Mouse (Mus musculus): ENCODE measurements around the gene Cenpf. TPM values are rescaled to one million over a fixed set of nuclear protein-coding genes. Genes with fewer than 3 reads are reported as not detected.

Cenpf gene
- polyA plus RNA-seq, 1 experiment from 2014 or later = 63.9 TPM

GRCm38 (mm10) chr1:189608640-189609039 is 79.2 kb downstream of the Cenpf start:
- H3K27ac ChIP-seq (replicated peaks in 1 of 2; ENCODE audit: control insufficient read depth in 1 of 2, insufficient read depth in 1 of 2, low read depth in 2 of 2, low read length in 2 of 2) = no peak overlapping the region
- no peak overlapping the region for H3K4me2 ChIP-seq (ENCODE audit: low read length)
- H3K27me3 ChIP-seq (ENCODE audit: control insufficient read depth, insufficient read depth, low read length) = no peaks in the 10 kb centered on the region
- 12% methylated on average over 5 of the region's 5 CpGs for WGBS
- no peaks in the 10 kb centered on the region for H3K4me1 ChIP-seq (ENCODE audit: control insufficient read depth in 2 of 2, insufficient read depth in 2 of 2, low read length in 2 of 2)
- ATAC-seq (ENCODE audit: insufficient number of reproducible peaks, insufficient read depth, low FRiP score, low read depth) = no peak
- H3K36me3 ChIP-seq (ENCODE audit: control insufficient read depth, insufficient read depth, low read length) = no peaks in the 10 kb centered on the region
- H3K4me3 ChIP-seq (ENCODE audit: control insufficient read depth in 1 of 2, insufficient read depth in 1 of 2, low read depth in 1 of 2, low read length in 2 of 2) = no peak overlapping the region
- H3K9me3 ChIP-seq (ENCODE audit: control insufficient read depth, low read length) = no peaks in the 10 kb centered on the region
- H3K9ac ChIP-seq (ENCODE audit: low read length) = no peak overlapping the region

DNA sequence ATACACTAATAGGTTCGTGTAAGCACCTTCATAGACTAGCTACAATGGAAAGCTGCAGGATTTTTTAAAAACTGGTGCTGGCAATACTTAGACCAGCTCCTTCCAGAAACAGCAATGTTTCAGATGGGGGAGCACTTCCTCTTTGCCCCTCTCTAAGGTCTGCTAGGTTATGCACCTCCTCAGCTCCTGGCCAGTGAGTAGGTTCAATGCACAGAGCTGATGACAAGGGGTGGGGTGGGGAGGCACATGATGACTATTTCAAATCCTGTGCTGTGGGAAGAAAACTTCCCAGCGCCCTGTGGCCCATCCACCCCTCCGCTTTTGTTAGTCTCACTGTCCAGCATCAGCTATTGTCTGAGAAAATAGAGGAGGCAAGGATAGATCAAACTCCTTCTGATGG is 79.8 kb downstream of the Cenpf start:
- Histone ChIP-seq H3K4me3 (ENCODE audit: control insufficient read depth in 1 of 2, insufficient read depth in 1 of 2, low read depth in 1 of 2, low read length in 2 of 2) (no peak overlapping the region), H3K9ac (ENCODE audit: low read length) (no peak overlapping the region), H3K9me3 (ENCODE audit: control insufficient read depth, low read length) (no peaks in the 10 kb centered on the region), H3K4me1 (ENCODE audit: control insufficient read depth in 2 of 2, insufficient read depth in 2 of 2, low read length in 2 of 2) (no peaks in the 10 kb centered on the region), H3K27ac (replicated peaks in 1 of 2; ENCODE audit: control insufficient read depth in 1 of 2, insufficient read depth in 1 of 2, low read depth in 2 of 2, low read length in 2 of 2) (no peak overlapping the region), H3K36me3 (ENCODE audit: control insufficient read depth, insufficient read depth, low read length) (no peaks in the 10 kb centered on the region), H3K4me2 (ENCODE audit: low read length) (no peak overlapping the region), H3K27me3 (ENCODE audit: control insufficient read depth, insufficient read depth, low read length) (no peaks in the 10 kb centered on the region)
- ATAC-seq (ENCODE audit: insufficient number of reproducible peaks, insufficient read depth, low FRiP score, low read depth) = no peak
- 81% methylated on average over 3 of the region's 3 CpGs for WGBS

GRCm38 (mm10) chr1:189605598-189606126 is 82.2 kb downstream of the Cenpf start:
- no peaks in the 10 kb centered on the region for H3K9me3 ChIP-seq (ENCODE audit: control insufficient read depth, low read length)
- H3K4me2 ChIP-seq (ENCODE audit: low read length) = no peak overlapping the region
- H3K36me3 ChIP-seq (ENCODE audit: control insufficient read depth, insufficient read depth, low read length) = no peaks in the 10 kb centered on the region
- 87% methylated on average over 8 of the region's 8 CpGs for WGBS
- H3K27me3 ChIP-seq (ENCODE audit: control insufficient read depth, insufficient read depth, low read length) = no peaks in the 10 kb centered on the region
- H3K4me3 ChIP-seq (ENCODE audit: control insufficient read depth in 1 of 2, insufficient read depth in 1 of 2, low read depth in 1 of 2, low read length in 2 of 2) = no peak overlapping the region
- no peak overlapping the region for H3K27ac ChIP-seq (replicated peaks in 1 of 2; ENCODE audit: control insufficient read depth in 1 of 2, insufficient read depth in 1 of 2, low read depth in 2 of 2, low read length in 2 of 2)
- no peaks in the 10 kb centered on the region for H3K4me1 ChIP-seq (ENCODE audit: control insufficient read depth in 2 of 2, insufficient read depth in 2 of 2, low read length in 2 of 2)
- ATAC-seq (ENCODE audit: insufficient number of reproducible peaks, insufficient read depth, low FRiP score, low read depth) = no peak
- H3K9ac ChIP-seq (ENCODE audit: low read length) = no peak overlapping the region

GRCm38 (mm10) chr1:189597096-189597495 is 90.8 kb downstream of the Cenpf start:
- Histone ChIP-seq H3K4me2 (ENCODE audit: low read length) (no peak overlapping the region), H3K4me3 (ENCODE audit: control insufficient read depth in 1 of 2, insufficient read depth in 1 of 2, low read depth in 1 of 2, low read length in 2 of 2) (no peak overlapping the region), H3K27ac (replicated peaks in 1 of 2; ENCODE audit: control insufficient read depth in 1 of 2, insufficient read depth in 1 of 2, low read depth in 2 of 2, low read length in 2 of 2) (no peak overlapping the region), H3K9me3 (ENCODE audit: control insufficient read depth, low read length) (no peaks in the 10 kb centered on the region), H3K4me1 (ENCODE audit: control insufficient read depth in 2 of 2, insufficient read depth in 2 of 2, low read length in 2 of 2) (no peaks in the 10 kb centered on the region), H3K27me3 (ENCODE audit: control insufficient read depth, insufficient read depth, low read length) (no peaks in the 10 kb centered on the region), H3K9ac (ENCODE audit: low read length) (no peak overlapping the region), H3K36me3 (ENCODE audit: control insufficient read depth, insufficient read depth, low read length) (no peaks in the 10 kb centered on the region)
- ATAC-seq (ENCODE audit: insufficient number of reproducible peaks, insufficient read depth, low FRiP score, low read depth) = no peak
- WGBS = 89% methylated on average over 3 of the region's 3 CpGs

Other genes starting within 250 kb of the Cenpf start
- 9.9 and 11.0 TPM in 2 replicates for gene Ptpn14, start 40.2 kb upstream of the Cenpf start, polyA plus RNA-seq (2014; fragmentation: Nextera tagmentation; extraction: Ambion mirVana)
- gene Smyd2, start 234.3 kb upstream of the Cenpf start, polyA plus RNA-seq (2014; fragmentation: Nextera tagmentation; extraction: Ambion mirVana) = 227 and 246 TPM in 2 replicates